Mouse (Mus musculus): ENCODE results near the gene Aldh1l2. TPM values are rescaled to one million over a fixed set of nuclear protein-coding genes. Genes with fewer than 3 reads are reported as not detected.

Gene Aldh1l2
- 0.78 TPM for polyA plus RNA-seq (2014; fragmentation: Illumina TruSeq; extraction: RNeasy Lipid Tissue Mini Kit (QIAGEN cat#74804); ENCODE audit: low read depth, low replicate concordance)

DNA sequence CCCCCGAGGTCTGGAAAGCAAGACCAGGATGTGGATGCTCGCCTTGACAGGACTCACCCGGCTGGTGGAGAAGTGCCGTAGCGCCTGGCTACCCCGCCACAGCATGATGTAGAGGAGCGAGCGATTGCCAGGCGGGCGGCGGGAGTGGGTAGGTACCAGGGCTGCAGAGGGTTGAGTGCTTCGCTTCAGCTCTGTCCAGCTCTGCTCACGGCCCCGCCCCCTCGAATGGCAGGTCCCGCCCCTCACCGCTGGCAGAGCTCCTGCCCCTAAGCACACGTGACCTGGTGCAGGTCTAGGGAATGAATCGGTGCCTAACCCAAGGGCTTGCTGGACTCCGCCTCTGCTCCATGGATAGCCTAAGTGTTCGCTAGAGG is at the start of gene Aldh1l2:
Aldh1l2 (minus strand) TSS at position 231 of the 374 bp plus-strand sequence.

DNA sequence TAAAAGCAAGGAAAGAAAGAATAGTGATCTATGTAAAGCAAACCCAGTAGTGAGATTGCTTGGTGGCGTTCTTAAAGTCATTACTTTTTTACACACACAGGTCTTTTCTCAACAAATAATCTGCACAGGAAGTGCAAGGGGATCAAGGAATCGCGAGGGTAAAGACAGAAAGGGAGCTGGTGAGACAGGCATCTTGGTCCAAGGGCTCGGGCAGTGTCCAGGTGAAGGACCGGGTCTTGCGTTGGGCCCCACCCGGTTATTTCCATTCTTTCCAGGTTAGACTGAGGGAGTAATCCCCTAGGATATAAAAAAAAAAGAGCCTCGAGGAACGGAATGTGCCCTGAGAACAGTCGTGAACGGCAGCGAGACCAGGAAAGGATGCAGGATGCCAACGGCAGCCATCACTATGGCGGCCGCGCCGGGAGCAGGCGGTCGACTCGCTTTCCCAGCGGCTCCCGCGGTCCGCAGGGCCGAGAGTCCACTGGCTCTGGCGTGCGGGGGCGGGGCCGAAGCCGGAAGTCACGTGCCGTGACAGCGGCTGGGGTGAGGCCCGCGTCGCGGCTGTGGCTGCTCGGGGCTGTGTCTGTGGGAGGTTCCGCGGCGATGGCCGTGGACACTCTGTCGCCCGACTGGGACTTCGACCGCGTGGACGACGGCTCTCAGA is 9.6 kb upstream of the Aldh1l2 start, which contains the start of gene Washc4:
Washc4 (plus strand) TSS at position 314 of the 664 bp plus-strand sequence.

Other genes starting within 250 kb of the Aldh1l2 start
- gene Slc41a2, start 196.3 kb downstream of the Aldh1l2 start, polyA plus RNA-seq (2014; fragmentation: Illumina TruSeq; extraction: RNeasy Lipid Tissue Mini Kit (QIAGEN cat#74804); ENCODE audit: low read depth, low replicate concordance): 29.0 TPM
- gene D10Wsu102e, start 173.9 kb downstream of the Aldh1l2 start, polyA plus RNA-seq (2014; fragmentation: Illumina TruSeq; extraction: RNeasy Lipid Tissue Mini Kit (QIAGEN cat#74804); ENCODE audit: low read depth, low replicate concordance): 0.51 TPM
- 11.6 TPM for gene Washc4, start 9.6 kb upstream of the Aldh1l2 start, polyA plus RNA-seq (2014; fragmentation: Illumina TruSeq; extraction: RNeasy Lipid Tissue Mini Kit (QIAGEN cat#74804); ENCODE audit: low read depth, low replicate concordance)
- gene Appl2, start 114.6 kb upstream of the Aldh1l2 start, polyA plus RNA-seq (2014; fragmentation: Illumina TruSeq; extraction: RNeasy Lipid Tissue Mini Kit (QIAGEN cat#74804); ENCODE audit: low read depth, low replicate concordance): 70.0 TPM
- gene 1500009L16Rik, start 188.7 kb upstream of the Aldh1l2 start, polyA plus RNA-seq (2014; fragmentation: Illumina TruSeq; extraction: RNeasy Lipid Tissue Mini Kit (QIAGEN cat#74804); ENCODE audit: low read depth, low replicate concordance): 10.7 TPM

Measured in adipose tissue, adult 10 weeks (tissue).